Mouse (Mus musculus) adrenal gland, adult 2 months (tissue): Measurements from ENCODE around the gene Hip1r. TPM values are rescaled to one million over a fixed set of nuclear protein-coding genes. Genes with fewer than 3 reads are reported as not detected.

Experiments used
- DNase-seq: peaks from one replicate; pipeline ENCODE4 v3.0.0; 2021
- polyA plus RNA-seq: library from polyadenylated mRNA; depleted of rRNA; stranded (reverse); fragments of >200 nt; gene quantifications from 2 replicates; pipeline ENCODE4 v1.2.3, GENCODE M21; 2012
- total RNA-seq, 2 experiments: library from RNA; stranded (reverse); gene quantifications; 2 replicates each; pipeline ENCODE4 v1.2.3; 2021

The Hip1r gene
- total and polyA plus RNA-seq, 3 experiments: 10.4 to 19.3 (median 16.4) TPM

DNA sequence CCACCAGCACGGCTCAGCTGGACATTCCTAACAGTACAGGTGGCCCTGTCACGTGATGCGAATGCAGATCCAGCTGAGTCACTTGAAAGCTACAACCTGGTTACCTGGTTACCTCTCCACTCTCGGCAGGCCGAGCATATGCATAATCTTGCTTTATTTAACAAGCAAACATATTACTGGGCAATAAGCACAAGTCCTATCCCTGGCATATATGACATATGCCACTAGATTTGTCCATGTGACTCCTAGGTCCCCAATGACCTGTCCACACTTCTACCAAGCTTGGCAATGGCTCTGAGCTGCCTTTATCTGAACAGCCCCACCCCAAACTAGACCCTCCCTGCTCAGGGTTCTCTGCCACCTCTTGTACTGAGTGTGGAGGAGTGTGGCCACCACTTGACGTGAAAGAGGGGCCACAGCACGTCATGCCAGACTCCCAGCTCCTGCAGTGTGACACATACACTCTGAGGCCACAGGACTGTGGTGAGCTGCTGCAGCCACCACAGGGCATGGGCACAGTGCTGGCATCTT, 42.9 kb downstream of the Hip1r start:
- peak; percentile 45 for DNase-seq

GRCm38 (mm10) chr5:124017941-124018340, 44.5 kb downstream of the Hip1r start:
- DNase-seq: peak; percentile 59

GRCm38 (mm10) chr5:124018651-124019050, 45.2 kb downstream of the Hip1r start:
- DNase-seq: peak; percentile 50

DNA sequence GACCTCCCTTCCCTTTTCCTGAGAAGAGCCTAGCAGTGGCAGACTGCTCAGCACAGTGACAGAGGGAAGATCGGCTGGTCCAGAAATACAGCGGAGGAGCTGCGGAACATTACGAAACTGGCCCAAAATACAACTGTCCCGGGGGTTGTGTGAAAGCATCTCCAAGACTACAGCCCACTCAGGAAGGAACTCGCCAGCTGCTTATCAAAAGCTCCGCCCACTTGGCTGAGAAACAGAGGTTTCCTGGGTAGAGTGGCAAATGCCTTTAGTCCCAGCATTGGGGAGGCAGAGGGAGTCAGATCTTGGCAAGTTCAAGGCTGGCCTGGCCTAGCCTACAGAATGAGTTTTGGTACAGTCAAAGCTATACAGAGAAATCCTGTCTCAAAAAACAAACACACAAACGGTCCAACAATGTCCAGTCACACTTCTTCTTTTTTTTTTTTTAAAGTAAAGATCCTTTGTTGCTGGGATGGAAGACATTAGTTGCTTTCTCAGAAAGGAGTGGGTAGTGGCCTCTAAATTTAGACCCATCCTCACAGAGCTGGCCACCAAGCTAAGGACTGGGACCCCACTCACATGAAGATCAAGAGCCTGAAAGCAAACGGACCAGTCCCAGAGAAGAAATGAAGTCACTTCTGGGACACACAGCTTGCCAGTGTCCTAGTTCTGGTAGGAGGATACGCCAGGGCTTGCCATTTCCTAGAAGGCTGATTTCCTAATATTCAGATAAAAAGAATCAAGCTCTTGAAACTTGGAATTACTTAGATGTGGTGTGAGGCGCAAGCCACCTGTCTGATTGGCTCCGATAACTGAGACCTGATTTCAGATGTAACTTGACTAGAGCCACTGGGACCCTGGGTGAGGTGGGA, 46.2 kb downstream of the Hip1r start:
- peak; percentile 91 for DNase-seq

- DNase-seq: peak; percentile 82
These were observed 47.7 kb downstream of the Hip1r start for GRCm38 (mm10) chr5:124021148-124021547.

DNA sequence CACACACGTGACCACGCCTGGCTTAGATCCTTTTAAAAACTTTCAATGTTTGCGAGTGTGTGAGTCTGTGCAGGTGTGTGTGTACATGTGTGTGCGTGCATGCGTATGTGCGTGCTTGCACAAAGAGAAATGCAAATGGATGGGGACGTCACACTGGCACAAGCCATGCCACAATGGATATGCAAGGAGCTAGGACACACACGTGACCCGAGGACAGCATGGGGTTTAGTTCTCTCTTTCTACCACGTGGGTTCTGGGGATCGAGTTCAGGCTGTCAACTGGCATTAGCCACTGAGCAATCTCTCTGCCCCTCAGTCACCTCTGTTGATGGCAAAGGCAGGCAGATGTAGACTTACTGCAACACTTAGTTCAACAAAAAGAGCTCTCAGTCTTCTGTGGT, 48.3 kb downstream of the Hip1r start:
- DNase-seq: peak; percentile 32

DNA sequence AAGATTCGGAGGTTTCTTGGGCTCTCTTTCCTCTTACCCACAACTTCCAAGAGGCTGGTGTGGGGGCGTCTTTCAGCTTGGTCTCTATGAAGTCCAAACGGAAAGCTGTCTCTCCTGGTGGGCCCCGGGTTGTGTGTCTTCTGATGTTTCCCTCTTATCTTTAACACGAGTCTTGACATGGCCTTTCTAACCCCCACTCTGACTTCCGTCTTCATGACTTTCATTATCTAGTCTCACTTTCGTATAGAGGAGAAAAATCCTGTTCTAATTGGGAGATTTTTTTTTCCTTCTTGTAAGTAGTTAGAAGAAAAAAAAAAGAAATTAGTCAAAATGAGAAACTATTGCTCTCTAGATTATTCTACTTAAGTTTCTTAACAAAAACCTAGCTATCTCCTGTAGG, 48.9 kb downstream of the Hip1r start:
- no peak for DNase-seq

GRCm38 (mm10) chr5:124024677-124025076, 51.2 kb downstream of the Hip1r start:
- peak; percentile 92 for DNase-seq

DNA sequence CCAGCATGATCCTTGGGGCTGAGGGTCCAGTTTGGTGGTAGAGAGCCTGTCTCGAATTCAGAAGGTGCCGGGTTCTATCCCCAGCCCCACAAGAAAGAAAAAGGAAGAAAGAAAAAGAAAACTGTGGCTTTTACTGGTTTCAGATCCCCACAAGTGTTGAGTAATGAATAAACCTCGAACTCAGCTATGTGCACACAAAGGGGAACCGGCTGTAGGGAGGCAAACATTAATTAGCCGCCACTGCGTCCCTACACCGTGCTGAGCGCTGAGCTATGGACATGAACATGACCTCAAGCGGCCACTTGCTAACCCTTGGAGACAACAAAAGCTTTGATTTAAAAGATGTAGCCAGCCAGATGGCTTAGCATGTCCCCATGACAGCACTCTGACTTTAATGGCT, 51.7 kb downstream of the Hip1r start:
- no peak for DNase-seq

- peak; percentile 88 for DNase-seq
These were observed 52.4 kb downstream of the Hip1r start for GRCm38 (mm10) chr5:124025587-124026441.

DNA sequence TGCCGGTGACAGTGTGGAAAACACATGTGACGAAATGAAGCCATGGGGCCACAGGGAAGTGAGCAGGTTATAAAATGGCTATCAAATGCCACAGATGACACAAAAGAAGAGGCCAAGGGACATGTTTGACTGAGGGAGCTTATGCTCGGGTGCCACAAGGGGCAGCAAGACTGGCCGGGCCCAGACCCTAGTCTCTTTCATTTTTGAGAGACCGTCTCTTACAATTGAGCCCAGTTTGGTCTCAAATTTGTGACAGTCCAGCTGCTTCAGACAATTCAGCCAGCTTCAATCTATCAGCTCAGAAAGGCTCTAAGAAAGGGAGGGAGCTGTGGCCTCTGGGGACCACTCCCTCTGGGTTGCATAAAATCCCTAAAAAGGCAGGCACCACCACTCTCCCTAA, 53.1 kb downstream of the Hip1r start:
- DNase-seq: no peak

- peak; percentile 38 for DNase-seq
These were observed 54.5 kb downstream of the Hip1r start for GRCm38 (mm10) chr5:124027702-124028470.

DNA sequence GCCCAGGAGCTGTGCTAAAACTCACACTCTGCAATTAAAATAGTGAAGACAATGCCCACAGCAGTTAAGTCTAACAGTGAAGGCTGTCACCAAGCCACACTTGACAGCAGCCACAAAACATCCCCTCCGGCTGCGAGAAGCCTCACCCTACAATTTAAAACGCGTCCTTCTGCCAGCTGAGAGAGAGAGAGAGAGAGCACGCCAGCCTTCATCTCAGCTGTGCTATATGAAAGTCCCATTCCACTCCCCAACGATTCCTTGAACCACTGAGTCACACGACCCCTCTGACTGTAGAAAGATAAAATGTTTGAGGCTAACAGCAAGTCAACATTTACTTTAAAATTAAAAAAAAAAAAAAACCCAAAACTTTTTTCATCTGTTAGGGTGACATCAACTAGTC, 55.3 kb downstream of the Hip1r start:
- peak; percentile 39 for DNase-seq

DNA sequence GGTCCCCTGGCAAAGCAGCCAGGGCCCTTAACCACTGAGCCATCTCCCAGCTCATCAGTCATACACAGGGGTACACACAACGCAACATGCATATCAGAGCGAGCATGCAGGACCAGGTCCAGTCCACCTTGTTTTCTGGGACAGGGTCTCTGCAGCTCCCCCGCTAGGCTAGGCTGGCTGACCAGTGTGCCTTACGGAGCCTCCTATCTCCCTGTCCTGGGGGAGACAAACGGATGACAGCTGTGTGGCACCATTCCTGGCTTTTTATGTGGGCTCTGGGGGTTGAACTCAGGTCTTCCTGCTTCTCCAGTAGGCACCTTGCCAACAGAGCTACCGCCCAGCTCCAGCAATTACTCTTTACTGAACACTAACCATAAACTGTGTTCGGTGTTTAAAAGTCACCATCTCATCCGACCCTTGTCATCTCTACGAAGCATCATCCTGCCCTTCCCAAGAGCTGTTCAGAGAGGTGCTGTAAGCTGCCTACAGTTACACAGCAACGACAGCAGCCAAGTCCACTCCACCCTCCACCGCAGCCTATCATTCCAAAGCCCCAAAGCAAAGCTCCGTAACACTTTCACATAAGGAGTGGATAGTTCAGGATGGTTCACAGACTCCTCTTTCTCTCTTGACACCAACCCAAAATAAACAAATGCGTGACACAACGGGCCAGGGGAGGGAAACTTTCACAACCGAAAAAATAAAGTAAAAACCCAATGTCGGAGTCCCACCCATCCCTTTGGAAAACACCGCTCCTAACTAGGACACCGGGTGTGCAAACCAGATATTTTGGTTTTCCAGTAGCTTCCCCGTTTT, 56.0 kb downstream of the Hip1r start:
- DNase-seq: peak; percentile 48

DNA sequence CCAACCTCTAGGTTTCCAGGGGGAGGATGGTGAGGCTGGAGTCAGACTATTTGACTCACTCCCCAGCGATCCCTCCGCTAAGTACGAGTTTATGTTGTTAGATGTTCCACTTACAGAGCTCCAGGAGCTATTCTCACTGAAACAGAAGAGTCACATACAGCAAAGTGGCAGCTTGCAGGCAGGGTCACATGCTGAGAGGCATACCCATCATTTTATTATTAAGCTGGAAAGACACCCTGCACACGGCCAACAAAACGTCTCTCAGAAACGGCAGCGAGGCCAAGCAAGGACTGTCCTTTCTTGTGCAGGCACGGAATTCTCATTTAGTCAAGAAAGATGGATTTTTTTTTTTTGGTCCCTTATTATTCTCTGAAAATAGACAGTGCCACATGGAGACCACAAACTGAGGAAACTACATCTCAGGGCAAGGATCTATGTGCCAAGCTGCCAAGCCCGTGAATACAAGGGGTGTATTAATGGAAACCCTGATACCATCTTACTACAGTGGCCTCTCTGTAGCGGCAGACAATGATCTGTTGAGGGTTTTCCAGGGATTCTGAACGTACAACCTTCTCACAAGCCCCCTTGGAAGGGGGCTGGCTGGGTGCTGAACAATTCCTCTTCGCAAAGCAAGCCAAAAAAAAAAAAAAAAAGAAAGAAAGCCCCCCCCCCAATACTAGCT, 57.1 kb downstream of the Hip1r start:
- DNase-seq: peak; percentile 51

GRCm38 (mm10) chr5:124031068-124031955, 57.9 kb downstream of the Hip1r start:
- DNase-seq: peak; percentile 50

- peak; percentile 93 for DNase-seq
These were observed 58.6 kb downstream of the Hip1r start, which contains the start of gene Vps37b for GRCm38 (mm10) chr5:124032001-124032508. Vps37b (minus strand) TSS chr5:124032270.

- DNase-seq: no peak
These were observed 61.0 kb downstream of the Hip1r start for GRCm38 (mm10) chr5:124034471-124034870.

DNA sequence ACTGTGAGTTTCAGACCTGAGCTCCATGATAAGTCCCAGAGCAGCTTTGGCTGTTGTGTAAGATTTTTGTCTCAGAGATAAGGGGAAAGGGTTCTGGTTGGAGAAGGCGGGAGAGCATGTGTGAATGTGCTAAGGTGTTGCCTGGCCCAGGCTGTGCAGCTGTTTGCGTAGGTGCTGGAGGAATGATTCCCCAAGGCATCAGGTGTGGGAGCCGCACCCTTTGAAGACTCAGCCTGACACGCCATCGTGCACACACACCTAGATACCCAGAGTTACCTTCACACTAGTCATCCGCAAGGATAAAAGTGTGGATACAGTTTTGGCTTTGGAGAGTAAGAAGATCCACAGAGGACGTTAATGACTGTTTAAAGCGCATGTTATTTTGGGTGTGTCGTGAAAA, 62.0 kb downstream of the Hip1r start:
- DNase-seq: no peak
